Mouse (Mus musculus) forelimb bud, embryonic 11.5 days (tissue): ENCODE data around the gene Palb2.

Source experiments
- DNase-seq: peaks from one replicate; pipeline ENCODE4 v3.0.0-alpha.2; 2012; ENCODE audit warnings: low read depth, low spot score

Palb2 gene

GRCm38 (mm10) chr7:122132497-122133337, at the start of gene Palb2, which contains the start of gene Dctn5:
Palb2 (minus strand) TSS chr7:122132985.
Dctn5 (plus strand) TSS chr7:122133041.
- DNase-seq: peak; percentile 99

- DNase-seq: no peak
Measured at GRCm38 (mm10) chr7:122180720-122181119, 47.9 kb upstream of the Palb2 start.

- no peak for DNase-seq
Measured at GRCm38 (mm10) chr7:122171613-122172012, 38.8 kb upstream of the Palb2 start.

- DNase-seq: no peak
Measured at GRCm38 (mm10) chr7:122170705-122171104, 37.9 kb upstream of the Palb2 start.

- DNase-seq: no peak
Measured at GRCm38 (mm10) chr7:122167203-122167602, 34.4 kb upstream of the Palb2 start.

- DNase-seq: no peak
Measured at GRCm38 (mm10) chr7:122163766-122164165, 31.0 kb upstream of the Palb2 start.

GRCm38 (mm10) chr7:122160037-122160436, 27.3 kb upstream of the Palb2 start:
- peak; percentile 25 for DNase-seq

GRCm38 (mm10) chr7:122158915-122159902, 26.4 kb upstream of the Palb2 start, which contains the start of gene Plk1:
Plk1 (plus strand) TSS chr7:122159439.
- peak; percentile 89 for DNase-seq

GRCm38 (mm10) chr7:122158488-122158887, 25.7 kb upstream of the Palb2 start:
- no peak for DNase-seq

- no peak for DNase-seq
Measured at GRCm38 (mm10) chr7:122152473-122152872, 19.7 kb upstream of the Palb2 start.

GRCm38 (mm10) chr7:122140991-122141390, 8.2 kb upstream of the Palb2 start:
- DNase-seq: no peak

- no peak for DNase-seq
Measured at GRCm38 (mm10) chr7:122138190-122138589, 5.4 kb upstream of the Palb2 start.

GRCm38 (mm10) chr7:122137071-122137470, 4.3 kb upstream of the Palb2 start:
- no peak for DNase-seq

- peak; percentile 12 for DNase-seq
Measured at GRCm38 (mm10) chr7:122135070-122135469, 2.3 kb upstream of the Palb2 start.

GRCm38 (mm10) chr7:122133338-122133625, 497 bp upstream of the Palb2 start:
- no peak for DNase-seq

GRCm38 (mm10) chr7:122131834-122132233, 951 bp downstream of the Palb2 start:
- DNase-seq: no peak

GRCm38 (mm10) chr7:122126946-122127345, 5.8 kb downstream of the Palb2 start:
- DNase-seq: no peak

- no peak for DNase-seq
Measured at GRCm38 (mm10) chr7:122125636-122126035, 7.1 kb downstream of the Palb2 start.

GRCm38 (mm10) chr7:122123518-122123917, 9.3 kb downstream of the Palb2 start:
- DNase-seq: no peak

- no peak for DNase-seq
Measured at GRCm38 (mm10) chr7:122108206-122108605, 24.6 kb downstream of the Palb2 start.

- peak; percentile 89 for DNase-seq
Measured at GRCm38 (mm10) chr7:122101747-122102244, 31.0 kb downstream of the Palb2 start, which contains the start of gene Ndufab1. Ndufab1 (minus strand) TSS chr7:122101886.
